In the genomic region with DNA sequence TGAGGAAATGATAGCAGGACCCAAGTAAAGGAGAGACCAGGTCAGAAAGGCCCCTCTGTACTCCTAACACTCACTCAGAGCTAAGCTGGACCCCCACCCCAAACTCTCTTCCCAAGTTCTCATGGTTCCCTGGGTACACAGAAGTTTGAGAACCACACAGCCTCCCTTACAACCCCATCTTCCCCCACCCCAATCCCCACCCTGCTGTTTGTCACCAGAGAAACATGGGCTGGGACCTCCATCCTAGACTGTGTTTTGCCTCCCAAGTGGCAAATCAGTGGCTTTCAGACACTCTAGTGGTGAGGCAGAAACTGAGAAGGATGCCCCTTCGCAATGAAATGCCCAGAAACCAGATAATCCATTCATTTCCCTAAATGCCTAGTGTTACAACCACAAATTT, we compare ENCODE assay signal across 19 mouse cellular contexts. TPM values are rescaled to one million over a fixed set of nuclear protein-coding genes. Genes with fewer than 3 reads are reported as not detected.
DNase-seq lines count a peak whose midpoint lies in the region; ATAC-seq and TF ChIP-seq lines count a peak whose summit lies in the region.
"Had no signal": no experiment of that assay in that cellular context is flagged by ENCODE, and none has a peak within 500 bp of the region (broad histone marks: within the 10 kb centered on the region; RNA-seq: fewer than 3 reads in every experiment).

No protein-coding gene starts in this region.

- DNase-seq in embryonic facial prominence, embryonic 14.5 days (ENCODE audit: low spot score): peak; percentile 16
- DNase-seq in embryonic facial prominence, embryonic 10.5 days (ENCODE audit: low spot score): no peak
- peak; percentile 75 for DNase-seq in midbrain, embryonic 11.5 days (ENCODE audit: low spot score, missing footprints)
- DNase-seq in midbrain, postnatal 0 days (ENCODE audit: low spot score): no peak
- DNase-seq: adrenal gland, adult 2 months; adrenal gland, adult 8-10 months; adrenal gland, postnatal 10 days; adrenal gland, postnatal 14 days; adrenal gland, postnatal 25 days; adrenal gland, postnatal 36 days; B cell, adult 2 months; cerebellum, adult 11 months; cerebellum, adult 11-12 months; cerebellum, adult 18-20 months had no signal

- H3K4me2 ChIP-seq in embryonic facial prominence, embryonic 14.5 days (ENCODE audit: low read depth, low read length): no peak overlapping the region
- H3K4me2 ChIP-seq in midbrain, embryonic 11.5 days: no peak overlapping the region
- no peak overlapping the region for H3K4me2 ChIP-seq in midbrain, postnatal 0 days (ENCODE audit: low read depth, low read length, poor library complexity, severe bottlenecking)

- no peak for TF ChIP-seq CTCF in midbrain, postnatal 0 days (IDR thresholded peaks at IDR 0.05)

- H3K9ac ChIP-seq in embryonic facial prominence, embryonic 14.5 days (ENCODE audit: low read depth, low read length): no peak overlapping the region
- no peak overlapping the region for H3K9ac ChIP-seq in midbrain, embryonic 11.5 days (ENCODE audit: low read length)
- no peak overlapping the region for H3K9ac ChIP-seq in midbrain, postnatal 0 days (replicated peaks; ENCODE audit: low read length, poor library complexity, severe bottlenecking)

- H3K27me3 ChIP-seq in embryonic facial prominence, embryonic 14.5 days (replicated peaks; ENCODE audit: control insufficient read depth, insufficient read depth, low read length): no peaks in the 10 kb centered on the region
- H3K27me3 ChIP-seq in embryonic facial prominence, embryonic 10.5 days (replicated peaks; ENCODE audit: low read depth, poor library complexity, severe bottlenecking): no peaks in the 10 kb centered on the region
- no peaks in the 10 kb centered on the region for H3K27me3 ChIP-seq in midbrain, embryonic 11.5 days (ENCODE audit: control insufficient read depth, insufficient read depth, low read length)
- H3K27me3 ChIP-seq in midbrain, postnatal 0 days (ENCODE audit: insufficient read depth, low read length): no peaks in the 10 kb centered on the region
- H3K27me3 ChIP-seq: CH12.LX, Patski had no signal

- no peak overlapping the region for H3K27ac ChIP-seq in embryonic facial prominence, embryonic 14.5 days (replicated peaks; ENCODE audit: low read depth, low read length)
- H3K27ac ChIP-seq in embryonic facial prominence, embryonic 10.5 days (replicated peaks): no peak overlapping the region
- no peak overlapping the region for H3K27ac ChIP-seq in midbrain, embryonic 11.5 days (ENCODE audit: low read depth, low read length)
- H3K27ac ChIP-seq in midbrain, postnatal 0 days (ENCODE audit: low read depth, low read length): no peak overlapping the region

- no peak overlapping the region for H3K4me3 ChIP-seq in embryonic facial prominence, embryonic 14.5 days (ENCODE audit: low read depth, low read length)
- no peak overlapping the region for H3K4me3 ChIP-seq in embryonic facial prominence, embryonic 10.5 days
- no peak overlapping the region for H3K4me3 ChIP-seq in midbrain, embryonic 11.5 days (ENCODE audit: low read depth, low read length)
- H3K4me3 ChIP-seq in midbrain, postnatal 0 days (ENCODE audit: low read depth, low read length): no peak overlapping the region

- no peaks in the 10 kb centered on the region for H3K9me3 ChIP-seq in embryonic facial prominence, embryonic 14.5 days (ENCODE audit: control insufficient read depth, low read length)
- no peaks in the 10 kb centered on the region for H3K9me3 ChIP-seq in embryonic facial prominence, embryonic 10.5 days
- no peaks in the 10 kb centered on the region for H3K9me3 ChIP-seq in midbrain, embryonic 11.5 days (ENCODE audit: control insufficient read depth, low read length)
- no peaks in the 10 kb centered on the region for H3K9me3 ChIP-seq in midbrain, postnatal 0 days (ENCODE audit: low read length)
- H3K9me3 ChIP-seq: G1E had no signal

- H3K36me3 ChIP-seq in embryonic facial prominence, embryonic 14.5 days (ENCODE audit: control insufficient read depth, insufficient read depth, low read length): peaks cover 26% of the 10 kb centered on the region
- peaks cover 36% of the 10 kb centered on the region for H3K36me3 ChIP-seq in embryonic facial prominence, embryonic 10.5 days (replicated peaks)
- H3K36me3 ChIP-seq in midbrain, embryonic 11.5 days (ENCODE audit: control insufficient read depth, insufficient read depth, low read length): peaks cover 2% of the 10 kb centered on the region; the same call in 1 of the 2 replicates
- no peaks in the 10 kb centered on the region for H3K36me3 ChIP-seq in midbrain, postnatal 0 days (ENCODE audit: insufficient read depth, low read length)

- ATAC-seq in embryonic facial prominence, embryonic 14.5 days (ENCODE audit: low read depth): peak; percentile 65; the same call in 1 of the 2 replicates
- no peak for ATAC-seq in midbrain, embryonic 11.5 days (ENCODE audit: low FRiP score)
- ATAC-seq in midbrain, postnatal 0 days (ENCODE audit: low FRiP score): no peak
- ATAC-seq: activated CD4-positive, CD25-positive, alpha-beta regulatory T cell, adult 4 months; CD4-positive, CD25-positive, alpha-beta regulatory T cell, adult 4 months; Patski had no signal

- 95% methylated on average over 1 of the region's 1 CpGs for WGBS in embryonic facial prominence, embryonic 14.5 days
- 94% methylated on average over 1 of the region's 1 CpGs for WGBS in embryonic facial prominence, embryonic 10.5 days
- WGBS in midbrain, embryonic 11.5 days: 97% methylated on average over 1 of the region's 1 CpGs
- WGBS in midbrain, postnatal 0 days: 100% methylated on average over 1 of the region's 1 CpGs

- H3K4me1 ChIP-seq in embryonic facial prominence, embryonic 14.5 days (ENCODE audit: control insufficient read depth, insufficient read depth, low read length): 0 out of 2 replicates have a peak, but pooled peaks cover 8% of the 10 kb centered on the region
- peaks cover 10% of the 10 kb centered on the region for H3K4me1 ChIP-seq in embryonic facial prominence, embryonic 10.5 days
- H3K4me1 ChIP-seq in midbrain, embryonic 11.5 days (ENCODE audit: control insufficient read depth, insufficient read depth, low read length): peaks cover 3% of the 10 kb centered on the region
- H3K4me1 ChIP-seq in midbrain, postnatal 0 days (ENCODE audit: insufficient read depth, low read length): no peaks in the 10 kb centered on the region

RNA-seq across cellular contexts. Expression of gene Rbm26, which starts 15.8 kb away (rescaled TPM):
- polyA plus RNA-seq in embryonic facial prominence, embryonic 14.5 days (2014; fragmentation: Nextera tagmentation; extraction: Ambion mirVana): 33.4 and 38.8 TPM in 2 replicates
- polyA plus RNA-seq in embryonic facial prominence, embryonic 10.5 days (2016; fragmentation: Nextera tagmentation; extraction: Ambion mirVana): 38.1 and 39.8 TPM in 2 replicates
- polyA plus RNA-seq in midbrain, embryonic 11.5 days (2014; fragmentation: Nextera tagmentation; extraction: Ambion mirVana): 38.5 and 43.0 TPM in 2 replicates
- total RNA-seq in midbrain, postnatal 0 days (2014; rRNA removed): 40.8 and 57.4 TPM in 2 replicates
- 26.8 and 33.6 TPM in 2 replicates for polyA plus RNA-seq in midbrain, postnatal 0 days (2015; fragmentation: Nextera tagmentation; extraction: Ambion mirVana)

Comparison
In these comparisons a context has a peak if more than half of its experiments do, and no peak if none do; other contexts are left out.
1. DNase-seq: peak in embryonic facial prominence, embryonic 14.5 days (single experiment) and midbrain, embryonic 11.5 days (single experiment); none in embryonic facial prominence, embryonic 10.5 days (single experiment) and midbrain, postnatal 0 days (single experiment).